Mouse (Mus musculus): ENCODE data around the gene Tln1.

GRCm38 (mm10) chr4:43513300-43513699 is 49.2 kb downstream of the Tln1 start:
- no peak for TF ChIP-seq CTCF (IDR thresholded peaks at IDR 0.05; ENCODE audit: borderline replicate concordance, control insufficient read depth, extremely low read depth, insufficient read depth, low read length, poor library complexity)
- no peak for TF ChIP-seq POLR2A (IDR thresholded peaks at IDR 0.05; ENCODE audit: control insufficient read depth, extremely low read depth, insufficient read depth, low read length, poor library complexity)
